7 mouse cellular contexts compared by ENCODE assay signal in genomic region chr8:110847645-110848495, GRCm38 (mm10). TPM values are rescaled to one million over a fixed set of nuclear protein-coding genes. Genes with fewer than 3 reads are reported as not detected.
DNase-seq lines count a peak whose midpoint lies in the region; ATAC-seq and TF ChIP-seq lines count a peak whose summit lies in the region.

No protein-coding gene starts in this region.

- WGBS in neural tube, embryonic 11.5 days, result 67% methylated on average over 14 of the region's 14 CpGs
- 61% methylated on average over 14 of the region's 14 CpGs for WGBS in forebrain, embryonic 14.5 days
- 42% methylated on average over 14 of the region's 14 CpGs for WGBS in liver, embryonic 14.5 days (ENCODE audit: insufficient replicate concordance)
- WGBS in stomach, postnatal 0 days, result 51% methylated on average over 14 of the region's 14 CpGs

- H3K36me3 ChIP-seq in neural tube, embryonic 11.5 days (ENCODE audit: control insufficient read depth, insufficient read depth, low read length), result peaks cover 12% of the 10 kb centered on the region
- peaks cover 49% of the 10 kb centered on the region for H3K36me3 ChIP-seq in forebrain, embryonic 14.5 days (ENCODE audit: control insufficient read depth, insufficient read depth, low read length)
- H3K36me3 ChIP-seq in liver, embryonic 14.5 days (replicated peaks; ENCODE audit: control insufficient read depth, insufficient read depth, low read depth), result peaks cover 48% of the 10 kb centered on the region
- H3K36me3 ChIP-seq in stomach, postnatal 0 days (ENCODE audit: control insufficient read depth, insufficient read depth, low read length), result peaks cover 12% of the 10 kb centered on the region

- DNase-seq in neural tube, embryonic 11.5 days (ENCODE audit: low spot score), result no peak
- DNase-seq in neural tube, embryonic 10.5 days (ENCODE audit: extremely low spot score, low spot score), result no peak
- no peak for DNase-seq in forebrain, embryonic 14.5 days (ENCODE audit: low spot score)
- peak in 1 of 3 experiments; percentile 7 for DNase-seq in liver, embryonic 14.5 days (ENCODE audit: low read depth in 3 of 3, low spot score in 3 of 3)
- no peak for DNase-seq in stomach, postnatal 0 days (ENCODE audit: low spot score)
- DNase-seq in cerebellum, postnatal 14 days, result no peak
- DNase-seq in c-Kit-positive CD71-positive TER-119-positive erythroid progenitor cells, embryonic 14.5 days (ENCODE audit: low spot score), result no peak

- H3K4me1 ChIP-seq in neural tube, embryonic 11.5 days (ENCODE audit: control insufficient read depth, insufficient read depth, low read length), result peaks cover 7% of the 10 kb centered on the region
- peaks cover 7% of the 10 kb centered on the region; the same call in 1 of the 2 replicates for H3K4me1 ChIP-seq in forebrain, embryonic 14.5 days (ENCODE audit: control insufficient read depth, insufficient read depth, low read length)
- H3K4me1 ChIP-seq in liver, embryonic 14.5 days (replicated peaks; ENCODE audit: control insufficient read depth in 2 of 2, insufficient read depth in 2 of 2, low read length in 1 of 2), result peaks cover 16 to 20% of the 10 kb centered on the region in 2 experiments
- H3K4me1 ChIP-seq in stomach, postnatal 0 days (replicated peaks; ENCODE audit: control insufficient read depth, insufficient read depth), result no peaks in the 10 kb centered on the region

- H3K4me2 ChIP-seq in neural tube, embryonic 11.5 days (ENCODE audit: low read depth), result peak overlapping the region; percentile 40
- peak overlapping the region; percentile 72 for H3K4me2 ChIP-seq in forebrain, embryonic 14.5 days (ENCODE audit: low read length)
- peak overlapping the region; percentile 96 for H3K4me2 ChIP-seq in liver, embryonic 14.5 days (ENCODE audit: low read depth)
- H3K4me2 ChIP-seq in stomach, postnatal 0 days (replicated peaks; ENCODE audit: low read depth), result peak overlapping the region; percentile 57

- no peak for TF ChIP-seq CTCF in liver, embryonic 14.5 days (IDR thresholded peaks at IDR 0.05; ENCODE audit: low read depth)
- no peak for TF ChIP-seq CTCF in stomach, postnatal 0 days (IDR thresholded peaks at IDR 0.05; ENCODE audit: low read depth)

- H3K9me3 ChIP-seq in neural tube, embryonic 11.5 days (ENCODE audit: control insufficient read depth, low read length), result no peaks in the 10 kb centered on the region
- H3K9me3 ChIP-seq in forebrain, embryonic 14.5 days (replicated peaks; ENCODE audit: control insufficient read depth, low read length), result no peaks in the 10 kb centered on the region
- H3K9me3 ChIP-seq in liver, embryonic 14.5 days (ENCODE audit: control insufficient read depth, low read length), result no peaks in the 10 kb centered on the region
- H3K9me3 ChIP-seq in stomach, postnatal 0 days (ENCODE audit: control insufficient read depth, low read length), result no peaks in the 10 kb centered on the region

- no peaks in the 10 kb centered on the region for H3K27me3 ChIP-seq in neural tube, embryonic 11.5 days (ENCODE audit: control insufficient read depth, insufficient read depth, low read length)
- H3K27me3 ChIP-seq in forebrain, embryonic 14.5 days (replicated peaks; ENCODE audit: control insufficient read depth, insufficient read depth, low read length), result no peaks in the 10 kb centered on the region
- no peaks in the 10 kb centered on the region for H3K27me3 ChIP-seq in liver, embryonic 14.5 days (ENCODE audit: control insufficient read depth, insufficient read depth, low read length)
- H3K27me3 ChIP-seq in stomach, postnatal 0 days (ENCODE audit: control insufficient read depth, insufficient read depth, low read length), result no peaks in the 10 kb centered on the region

- ATAC-seq in neural tube, embryonic 11.5 days (ENCODE audit: insufficient read depth, low FRiP score, low TSS enrichment), result no peak
- no peak for ATAC-seq in forebrain, embryonic 14.5 days
- ATAC-seq in liver, embryonic 14.5 days (ENCODE audit: insufficient read depth), result no peak
- ATAC-seq in stomach, postnatal 0 days (ENCODE audit: low FRiP score, low TSS enrichment), result no peak

- peak overlapping the region; percentile 91 for H3K4me3 ChIP-seq in neural tube, embryonic 11.5 days (ENCODE audit: low read depth, low read length)
- peak overlapping the region; percentile 93 for H3K4me3 ChIP-seq in forebrain, embryonic 14.5 days (ENCODE audit: low read depth, low read length)
- H3K4me3 ChIP-seq in liver, embryonic 14.5 days (ENCODE audit: insufficient read depth in 1 of 2, low read depth in 2 of 2, low read length in 2 of 2), result peak overlapping the region; percentile 82 to 100
- peak overlapping the region; percentile 88 for H3K4me3 ChIP-seq in stomach, postnatal 0 days (ENCODE audit: low read depth, low read length)

- TF ChIP-seq EP300 in liver, embryonic 14.5 days (IDR thresholded peaks at IDR 0.05; ENCODE audit: low read depth), result no peak
- TF ChIP-seq EP300 in stomach, postnatal 0 days (optimal IDR thresholded peaks at IDR 0.05), result no peak

- H3K9ac ChIP-seq in neural tube, embryonic 11.5 days (ENCODE audit: low read length), result peak overlapping the region; percentile 67; the same call in 1 of the 2 replicates
- peak overlapping the region; percentile 84 for H3K9ac ChIP-seq in forebrain, embryonic 14.5 days (ENCODE audit: low read length)
- peak overlapping the region; percentile 97 for H3K9ac ChIP-seq in liver, embryonic 14.5 days (replicated peaks)
- H3K9ac ChIP-seq in stomach, postnatal 0 days (ENCODE audit: low read length), result peak overlapping the region; percentile 88

- H3K27ac ChIP-seq in neural tube, embryonic 11.5 days (ENCODE audit: low read depth, low read length), result no peak overlapping the region
- H3K27ac ChIP-seq in forebrain, embryonic 14.5 days (ENCODE audit: low read depth, low read length), result no peak overlapping the region
- peak overlapping the region; percentile 76; the same call in 1 of the 2 replicates for H3K27ac ChIP-seq in liver, embryonic 14.5 days
- H3K27ac ChIP-seq in stomach, postnatal 0 days (replicated peaks), result peak overlapping the region; percentile 93; the same call in 1 of the 2 replicates

RNA-seq across cellular contexts. Expression of gene Sf3b3, which starts 1.3 kb away (rescaled TPM):
- 201 and 217 TPM in 2 replicates for polyA plus RNA-seq in neural tube, embryonic 11.5 days (2014; fragmentation: Nextera tagmentation; extraction: Ambion mirVana)
- polyA plus RNA-seq in forebrain, embryonic 14.5 days (2014; fragmentation: Nextera tagmentation; extraction: Ambion mirVana), result 98.5 and 111 TPM in 2 replicates
- polyA plus RNA-seq in liver, embryonic 14.5 days (2012; rRNA removed), result 31.3 and 34.2 TPM in 2 replicates
- polyA plus RNA-seq in liver, embryonic 14.5 days (2014; fragmentation: Nextera tagmentation; extraction: Ambion mirVana), result 54.7 and 60.8 TPM in 2 replicates
- polyA plus RNA-seq in stomach, postnatal 0 days (2015; fragmentation: Nextera tagmentation; extraction: Ambion mirVana), result 38.6 and 39.0 TPM in 2 replicates

RNA-seq across cellular contexts. Expression of gene Cog4, which starts 1.5 kb away (rescaled TPM):
- polyA plus RNA-seq in neural tube, embryonic 11.5 days (2014; fragmentation: Nextera tagmentation; extraction: Ambion mirVana), result 71.0 and 73.5 TPM in 2 replicates
- 56.1 and 61.5 TPM in 2 replicates for polyA plus RNA-seq in forebrain, embryonic 14.5 days (2014; fragmentation: Nextera tagmentation; extraction: Ambion mirVana)
- polyA plus RNA-seq in liver, embryonic 14.5 days (2012; rRNA removed), result 12.8 and 14.7 TPM in 2 replicates
- 23.8 and 25.3 TPM in 2 replicates for polyA plus RNA-seq in liver, embryonic 14.5 days (2014; fragmentation: Nextera tagmentation; extraction: Ambion mirVana)
- 34.1 and 34.9 TPM in 2 replicates for polyA plus RNA-seq in stomach, postnatal 0 days (2015; fragmentation: Nextera tagmentation; extraction: Ambion mirVana)

RNA-seq across cellular contexts. Expression of gene Il34, which starts 42.1 kb away (rescaled TPM):
- not detected in 2 replicates for polyA plus RNA-seq in neural tube, embryonic 11.5 days (2014; fragmentation: Nextera tagmentation; extraction: Ambion mirVana)
- polyA plus RNA-seq in forebrain, embryonic 14.5 days (2014; fragmentation: Nextera tagmentation; extraction: Ambion mirVana), result 2.2 and 4.2 TPM in 2 replicates
- polyA plus RNA-seq in liver, embryonic 14.5 days (2012; rRNA removed), result 0.11 TPM in 1 of 2 replicates, not detected in the other
- polyA plus RNA-seq in liver, embryonic 14.5 days (2014; fragmentation: Nextera tagmentation; extraction: Ambion mirVana), result not detected in 2 replicates
- polyA plus RNA-seq in stomach, postnatal 0 days (2015; fragmentation: Nextera tagmentation; extraction: Ambion mirVana), result 5.0 and 6.4 TPM in 2 replicates

RNA-seq across cellular contexts. Expression of gene Fuk, which starts 54.4 kb away (rescaled TPM):
- 6.4 and 7.5 TPM in 2 replicates for polyA plus RNA-seq in neural tube, embryonic 11.5 days (2014; fragmentation: Nextera tagmentation; extraction: Ambion mirVana)
- 5.5 and 5.7 TPM in 2 replicates for polyA plus RNA-seq in forebrain, embryonic 14.5 days (2014; fragmentation: Nextera tagmentation; extraction: Ambion mirVana)
- 2.5 and 2.8 TPM in 2 replicates for polyA plus RNA-seq in liver, embryonic 14.5 days (2012; rRNA removed)
- polyA plus RNA-seq in liver, embryonic 14.5 days (2014; fragmentation: Nextera tagmentation; extraction: Ambion mirVana), result 1.3 and 1.5 TPM in 2 replicates
- 6.0 and 6.5 TPM in 2 replicates for polyA plus RNA-seq in stomach, postnatal 0 days (2015; fragmentation: Nextera tagmentation; extraction: Ambion mirVana)

Comparison
In these comparisons a context has a peak if more than half of its experiments do, and no peak if none do; other contexts are left out.
1. H3K27ac ChIP-seq: peak in liver, embryonic 14.5 days (single experiment) and stomach, postnatal 0 days (single experiment); none in neural tube, embryonic 11.5 days (single experiment) and forebrain, embryonic 14.5 days (single experiment).
2. H3K4me2 ChIP-seq: peak in every context shown above with its lines; median percentile 96 in liver, embryonic 14.5 days; 72 in forebrain, embryonic 14.5 days; 57 in stomach, postnatal 0 days; 40 in neural tube, embryonic 11.5 days.
3. Peak in every context shown above with its lines, with median percentiles within 50 percentile points of each other: H3K4me3 ChIP-seq and H3K9ac ChIP-seq.